Mouse (Mus musculus) spleen, adult 2 months (tissue): ENCODE results near the gene Ift57.

Experiments used
- CTCF ChIP-seq: fragments of 200-500 bp; IDR thresholded peaks from 2 replicates; pipeline ENCODE4 v1.5.1; 2011; ENCODE audit warnings: mild to moderate bottlenecking, inconsistent platforms; ENCODE audit not compliant: insufficient read depth, insufficient read length, insufficient replicate concordance; ENCODE audit errors: extremely low read depth
- POLR2A ChIP-seq: fragments of 200-500 bp; IDR thresholded peaks from 2 replicates; pipeline ENCODE4 v1.6.1; 2011; ENCODE audit warnings: low read depth, low read length, inconsistent platforms

- TF ChIP-seq CTCF = no peak
- TF ChIP-seq POLR2A = no peak
Observed at GRCm38 (mm10) chr16:49792446-49792878, 93.4 kb downstream of the Ift57 start.
